Mouse (Mus musculus): ENCODE results near the gene Ikzf2.

GRCm38 (mm10) chr1:69683851-69684250 lies 3.2 kb downstream of the Ikzf2 start:
- no peak for TF ChIP-seq POLR2AphosphoS2 (IDR thresholded peaks at IDR 0.05; ENCODE audit: insufficient read length, low read depth)
- no peak for TF ChIP-seq TCF12 (IDR thresholded peaks at IDR 0.05; ENCODE audit: insufficient read depth, poor library complexity, severe bottlenecking)
